Mouse (Mus musculus) left cerebral cortex, adult 9 months (tissue): Measurements from ENCODE around the gene Dock1.

Experiments used
- DNase-seq, 2 experiments: peaks; one replicate each; pipeline ENCODE4 v3.0.0; 2022; ENCODE audit warnings: low spot score in 2 of 2

Dock1 gene

DNA sequence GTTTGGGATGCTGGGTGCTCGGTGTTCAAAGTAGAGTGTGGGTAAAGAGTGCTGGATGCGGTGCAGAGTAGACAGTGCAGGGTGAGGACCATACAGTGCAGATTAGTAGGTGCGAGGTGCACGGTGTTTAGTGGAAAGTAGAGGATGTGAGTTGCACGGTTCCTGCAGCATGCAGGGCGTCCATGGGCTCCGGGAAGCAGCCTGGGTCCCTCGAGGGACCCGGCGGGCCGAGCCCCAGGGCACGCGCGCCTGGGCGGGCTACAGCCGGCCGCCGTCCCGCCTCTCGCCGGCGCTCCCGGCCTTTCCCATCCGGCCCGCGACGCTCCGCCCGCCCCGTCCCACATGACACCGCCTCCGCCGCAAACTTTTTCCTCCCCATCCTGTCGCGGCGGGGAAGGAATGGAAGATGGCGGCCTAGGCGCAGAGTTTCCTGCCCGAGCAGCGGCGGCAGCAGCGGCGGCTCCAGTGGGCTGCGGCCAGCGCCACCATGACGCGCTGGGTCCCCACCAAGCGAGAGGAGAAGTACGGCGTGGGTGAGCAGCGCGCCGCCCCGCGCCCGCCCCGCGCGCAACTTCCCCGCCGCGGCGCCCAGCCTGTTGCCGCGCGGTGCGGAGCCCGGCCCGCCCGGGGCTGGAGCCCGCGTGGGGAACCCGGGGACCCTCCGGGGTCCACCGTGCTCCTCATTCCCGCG lies at the start of gene Dock1:
Dock1 (plus strand) TSS at position 343 of the 691 bp plus-strand sequence.
- DNase-seq: peak in 1 of 2 experiments; percentile 40

DNA sequence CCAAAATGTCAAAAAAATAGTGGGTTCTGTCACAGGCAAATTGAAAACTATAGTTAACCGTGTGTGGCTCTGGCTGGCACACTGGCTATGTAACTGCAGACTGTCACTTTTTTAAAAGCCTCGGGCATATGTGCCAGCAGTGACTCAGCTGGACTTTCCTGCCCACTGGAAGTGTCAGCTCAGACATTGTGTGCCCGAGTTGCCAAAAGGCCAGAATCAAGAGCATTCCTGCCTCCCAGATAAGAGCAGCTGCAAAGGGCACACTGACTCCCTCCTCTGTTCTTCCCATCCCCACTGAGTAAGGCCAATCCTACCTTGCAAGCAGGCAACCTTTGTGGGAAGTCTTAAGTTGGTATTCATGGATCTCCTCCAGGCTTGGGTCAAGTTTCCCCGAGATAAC lies 42.5 kb upstream of the Dock1 start:
- no peak for DNase-seq

DNA sequence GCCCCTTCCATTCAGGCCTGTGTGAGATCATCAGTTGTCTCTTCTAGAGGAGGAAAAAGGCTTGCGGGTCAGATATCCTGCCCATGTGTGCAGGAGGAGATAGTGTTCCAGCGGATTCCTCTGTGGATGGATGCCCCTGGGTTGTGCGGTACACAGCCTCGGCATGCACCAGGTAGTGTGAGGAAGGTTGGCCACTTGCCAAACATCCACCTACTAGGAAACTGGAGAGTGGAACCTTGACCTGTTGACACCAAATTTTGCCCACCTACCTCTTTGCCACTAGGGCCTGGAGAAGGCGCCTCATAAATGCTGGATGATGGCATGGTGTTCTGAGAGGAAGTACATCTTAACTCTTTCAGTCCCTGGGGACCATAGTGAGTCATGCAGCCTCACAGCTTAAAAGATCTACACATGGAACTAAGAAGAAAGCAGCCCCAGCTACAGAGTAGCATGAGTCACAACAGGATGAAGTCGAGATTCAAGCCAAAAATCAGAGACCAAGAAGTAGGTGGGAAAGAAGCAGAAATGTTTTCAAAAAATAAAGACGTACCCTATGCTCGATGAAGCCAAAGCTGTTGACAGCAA lies 20.1 kb upstream of the Dock1 start:
- no peak for DNase-seq

DNA sequence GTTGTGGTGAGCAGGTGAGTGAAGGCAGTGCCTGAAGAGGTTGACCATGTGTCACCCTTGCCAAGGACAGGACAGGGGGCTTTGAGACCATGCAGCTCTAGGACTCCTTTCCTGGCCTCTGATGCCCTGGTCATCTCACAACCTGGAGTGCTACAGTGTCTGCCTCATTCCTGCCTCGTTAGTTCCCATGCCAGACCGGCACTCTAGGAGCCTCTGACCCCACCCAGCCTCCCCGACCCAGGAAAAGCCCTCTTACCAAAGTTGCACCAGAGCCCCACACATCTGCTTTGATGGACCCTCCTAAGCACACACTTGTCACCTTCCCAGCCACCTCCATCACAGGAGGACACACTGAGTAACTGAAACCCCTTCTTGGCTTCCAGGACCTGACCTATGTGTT lies 19.4 kb upstream of the Dock1 start:
- no peak for DNase-seq

DNA sequence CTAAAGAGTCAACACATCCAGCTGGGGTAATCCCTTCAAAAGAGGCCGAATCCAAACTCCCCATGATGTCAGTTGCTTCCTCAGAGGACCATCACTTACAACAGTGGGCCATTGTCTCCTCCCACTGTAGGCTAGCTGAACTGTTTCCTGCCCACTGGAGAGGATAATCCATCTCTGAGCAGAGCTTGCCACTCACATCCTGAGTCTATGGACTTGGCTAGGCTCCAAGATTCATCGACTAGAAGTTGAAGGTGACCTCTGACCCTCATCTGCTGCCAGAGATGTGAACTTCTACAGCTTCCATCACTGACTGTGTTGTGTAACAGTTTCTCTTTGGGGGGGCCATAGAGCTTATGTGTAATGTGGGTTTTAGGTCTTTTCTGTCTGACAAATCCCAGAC lies 7.2 kb upstream of the Dock1 start:
- no peak for DNase-seq

DNA sequence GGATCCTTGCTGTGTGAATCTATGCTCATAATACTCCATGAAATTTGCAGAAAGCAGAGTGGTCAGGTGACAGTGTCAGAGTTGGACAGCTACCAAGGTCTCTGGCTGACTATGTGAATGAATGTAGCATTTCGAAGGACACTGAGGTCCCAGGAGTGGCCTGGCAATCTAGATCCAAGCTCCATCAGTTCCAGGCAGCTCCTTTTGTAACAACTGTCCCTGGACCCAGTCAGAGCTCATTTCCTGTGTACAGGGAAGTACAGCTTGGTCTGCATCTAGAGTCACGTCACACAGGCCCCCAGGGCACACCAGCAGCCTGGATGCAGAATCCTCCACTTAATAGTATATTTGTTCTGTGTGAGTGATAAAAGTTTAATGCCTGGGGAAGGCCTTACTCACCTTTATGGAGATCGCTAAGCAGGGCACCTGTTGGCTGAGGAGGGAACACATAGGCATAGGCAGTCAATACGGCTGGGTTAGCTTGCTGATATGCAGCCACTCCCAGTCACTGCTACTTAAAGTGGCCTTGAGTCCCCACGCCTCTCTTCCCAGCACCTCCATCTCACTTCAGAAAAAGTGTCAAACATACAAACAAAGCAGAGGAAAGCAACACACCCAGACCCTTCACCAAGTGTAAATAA lies 4.7 kb upstream of the Dock1 start:
- no peak for DNase-seq

DNA sequence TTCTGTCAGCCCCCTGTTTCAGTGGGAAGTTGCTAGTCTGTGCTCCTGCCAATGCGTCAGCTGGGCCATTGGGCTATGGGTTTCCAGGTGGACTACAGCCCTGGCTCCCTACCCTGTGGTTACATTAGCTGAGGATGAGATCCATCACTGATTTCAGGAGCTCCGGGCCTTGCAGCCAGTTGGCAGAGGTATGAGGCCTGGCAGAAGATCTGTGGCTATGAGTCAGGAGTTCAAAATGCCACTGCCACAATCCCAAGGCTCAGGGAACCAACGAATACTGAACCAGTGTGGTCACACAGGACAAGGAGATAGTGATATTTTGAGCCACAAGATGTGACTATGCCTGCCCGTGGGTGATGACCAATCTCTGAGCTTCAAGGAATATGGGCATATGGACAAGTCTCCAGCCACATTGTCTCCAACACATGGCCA lies 3.2 kb upstream of the Dock1 start:
- DNase-seq: no peak

DNA sequence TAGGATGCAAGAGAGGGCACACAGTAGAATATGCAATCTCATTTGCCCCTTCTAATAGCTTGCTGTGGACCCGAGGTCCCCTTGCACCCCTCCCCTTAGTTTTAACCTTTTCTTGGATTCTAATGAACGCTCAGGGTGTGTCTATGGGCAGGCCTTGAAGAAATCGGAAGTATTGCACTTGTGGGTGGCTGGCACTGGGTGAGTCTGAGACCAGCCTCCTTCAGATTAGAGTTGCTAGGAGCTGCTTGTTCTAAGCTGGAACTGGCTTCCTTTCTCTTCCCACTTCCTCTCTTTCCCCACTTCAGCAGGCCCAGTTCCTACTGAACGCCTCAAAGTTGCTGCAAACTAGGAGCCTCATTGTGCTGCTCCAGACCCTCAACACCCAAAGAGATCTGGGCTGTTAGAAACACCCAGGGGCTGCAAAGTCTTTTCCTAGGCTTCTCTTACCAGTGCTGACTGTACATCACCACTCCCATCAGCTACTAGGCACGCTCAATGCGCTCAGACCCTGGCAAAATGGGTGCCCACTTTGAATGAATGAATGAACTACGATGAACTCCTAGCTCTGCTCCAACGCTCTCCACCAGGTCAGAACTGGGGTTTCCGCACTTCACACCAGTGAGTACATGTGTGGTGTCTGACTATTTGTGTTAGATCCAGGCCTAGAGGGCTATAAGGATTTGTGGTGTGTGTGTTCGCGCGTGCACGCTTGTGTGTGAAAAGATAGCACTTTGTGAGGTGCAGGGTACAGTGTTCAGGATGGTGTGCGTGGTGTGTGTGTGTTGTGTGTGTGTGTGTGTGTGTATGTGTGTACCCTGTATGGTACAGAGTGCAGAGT lies 761 bp upstream of the Dock1 start:
- no peak for DNase-seq

DNA sequence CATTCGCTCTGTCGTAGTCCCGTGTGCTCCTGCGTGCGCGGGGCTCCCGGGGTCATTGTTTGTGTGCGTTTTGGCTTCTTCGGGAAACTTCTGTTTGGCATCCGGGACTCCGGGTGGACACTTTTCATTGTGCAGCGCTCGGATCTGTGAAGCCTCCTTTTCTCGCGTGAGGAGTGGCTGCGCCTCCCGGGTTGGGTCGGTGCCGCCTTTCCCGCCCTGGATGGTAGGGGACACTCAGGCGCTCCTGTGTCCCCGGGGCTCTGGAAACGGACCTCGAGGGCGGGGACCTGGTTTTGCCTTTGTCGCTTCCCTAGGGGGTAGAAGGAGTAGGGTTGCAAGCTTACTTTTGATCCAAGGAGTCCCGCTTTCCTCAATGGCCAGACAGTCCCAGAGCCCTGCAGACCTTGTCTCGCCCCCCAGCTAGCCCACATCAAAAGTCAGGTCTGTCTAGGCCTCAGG lies 578 bp downstream of the Dock1 start:
- no peak for DNase-seq

DNA sequence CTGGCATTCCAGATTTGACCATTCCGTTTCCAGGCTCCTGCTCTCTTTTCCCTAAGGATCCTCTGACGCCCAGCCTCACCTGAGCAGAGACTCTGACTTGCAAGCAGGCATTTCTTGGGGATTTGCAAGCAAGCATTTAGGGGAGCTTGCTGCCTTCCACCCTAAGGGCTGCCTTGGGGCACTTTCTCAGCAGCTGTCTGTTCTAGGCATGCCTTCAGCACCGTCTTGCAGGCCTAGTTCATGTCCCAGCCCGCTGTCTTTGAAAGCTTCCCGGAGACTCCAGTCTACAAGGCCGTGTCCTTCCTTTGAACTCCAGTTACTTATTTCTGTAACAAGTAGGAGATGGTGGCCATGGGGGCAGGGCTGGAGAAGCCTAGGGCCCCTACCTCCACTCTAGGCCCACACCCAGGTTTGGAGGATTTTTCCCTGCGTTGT lies 1.0 kb downstream of the Dock1 start:
- no peak for DNase-seq

DNA sequence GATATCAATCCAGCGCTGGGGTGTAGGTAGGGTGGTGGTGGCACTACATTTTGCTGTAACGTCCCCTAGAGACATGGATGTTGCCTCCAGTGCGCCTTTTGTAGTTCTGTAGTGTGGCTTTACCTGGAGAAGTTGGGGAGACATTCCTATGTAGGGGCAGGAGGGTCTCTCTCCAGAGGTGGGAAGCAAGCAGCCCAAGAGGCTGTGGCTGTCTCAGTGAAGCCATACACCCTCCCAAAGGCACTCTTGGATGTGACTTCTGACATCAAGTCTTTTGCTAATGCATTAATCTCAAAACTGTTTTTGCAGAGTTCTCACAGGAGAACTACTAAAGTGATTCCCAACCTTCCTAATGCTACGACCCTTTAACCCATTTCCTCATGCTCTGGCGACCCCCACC lies 2.7 kb downstream of the Dock1 start:
- no peak for DNase-seq

DNA sequence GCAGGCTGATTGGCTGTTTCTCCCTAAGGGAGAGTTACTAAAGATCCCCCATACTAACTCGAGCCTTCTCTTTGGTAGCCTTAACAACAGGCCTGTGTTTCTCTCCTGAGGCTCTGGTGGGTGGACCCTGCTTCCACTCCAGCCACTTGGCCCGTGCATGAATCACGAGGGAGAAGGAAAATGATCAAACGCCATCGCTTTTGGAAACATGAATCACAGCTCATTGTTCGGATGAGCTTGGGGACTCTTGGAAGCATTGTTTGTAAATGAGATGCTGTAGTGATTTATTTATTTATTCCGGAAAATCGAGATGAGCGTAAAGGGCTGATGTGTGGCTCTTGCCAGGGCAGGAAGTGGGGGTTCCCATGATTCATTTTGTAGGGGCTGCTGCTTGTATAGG lies 3.5 kb downstream of the Dock1 start:
- DNase-seq: peak in 1 of 2 experiments; percentile 38

DNA sequence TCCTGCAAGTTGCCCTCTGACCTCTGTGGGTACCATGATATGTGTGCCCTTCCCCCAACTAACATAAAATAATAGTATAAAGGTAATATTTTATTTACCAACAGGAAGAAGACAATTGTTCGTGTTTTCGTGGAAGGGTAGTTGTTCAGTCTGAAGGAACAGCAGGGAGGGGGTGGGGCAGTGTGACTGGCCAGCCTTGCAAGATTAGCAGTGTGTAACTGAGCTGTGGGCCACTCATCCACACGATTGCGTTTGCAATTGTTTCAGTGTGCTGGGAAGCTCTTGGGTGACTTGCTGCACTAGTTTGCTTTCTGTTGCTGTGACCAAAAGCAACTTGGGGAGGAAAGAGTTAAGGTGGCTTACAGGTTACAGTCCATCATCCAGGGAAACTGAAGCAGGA lies 7.4 kb downstream of the Dock1 start:
- DNase-seq: no peak

DNA sequence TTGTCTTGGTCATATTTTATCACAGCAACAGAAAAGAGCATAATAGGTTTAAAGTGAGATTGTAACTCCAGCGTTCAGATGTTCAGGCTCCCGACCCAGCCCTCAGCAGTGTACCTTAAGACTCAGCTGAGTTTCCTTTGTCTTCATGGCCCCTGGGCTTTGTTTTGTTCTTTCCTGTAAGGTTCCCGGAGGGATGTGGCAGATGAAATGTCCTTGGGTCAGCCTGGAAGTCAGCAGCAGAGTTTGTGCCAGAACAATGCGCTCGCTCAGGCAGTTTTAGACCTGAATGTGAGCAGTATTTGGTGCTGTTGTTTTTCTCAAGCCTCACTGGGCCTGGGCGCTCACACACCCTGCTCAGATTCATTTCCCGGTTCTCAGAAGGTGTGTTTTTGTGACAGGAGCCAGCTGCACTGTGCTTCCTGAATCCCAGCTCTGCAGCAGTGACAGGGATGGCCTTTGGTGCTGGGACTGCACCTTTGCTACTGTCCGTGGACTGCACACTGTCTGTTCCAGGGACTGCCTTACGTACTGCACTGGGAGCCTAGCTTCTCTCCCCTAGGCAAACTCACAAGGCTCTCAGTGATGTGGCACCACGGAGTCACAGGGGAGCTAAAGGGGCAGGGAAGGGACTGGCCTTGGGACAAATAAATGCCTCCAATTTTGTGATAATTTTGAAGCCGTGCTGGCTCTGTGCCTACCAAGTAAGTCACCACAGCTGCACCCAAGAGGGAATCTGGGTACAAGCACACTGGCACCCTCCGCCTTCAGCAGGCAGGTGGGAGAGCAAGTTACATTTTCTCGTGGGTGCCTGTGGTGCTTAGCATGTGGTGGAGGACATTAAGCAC lies 9.1 kb downstream of the Dock1 start:
- no peak for DNase-seq

DNA sequence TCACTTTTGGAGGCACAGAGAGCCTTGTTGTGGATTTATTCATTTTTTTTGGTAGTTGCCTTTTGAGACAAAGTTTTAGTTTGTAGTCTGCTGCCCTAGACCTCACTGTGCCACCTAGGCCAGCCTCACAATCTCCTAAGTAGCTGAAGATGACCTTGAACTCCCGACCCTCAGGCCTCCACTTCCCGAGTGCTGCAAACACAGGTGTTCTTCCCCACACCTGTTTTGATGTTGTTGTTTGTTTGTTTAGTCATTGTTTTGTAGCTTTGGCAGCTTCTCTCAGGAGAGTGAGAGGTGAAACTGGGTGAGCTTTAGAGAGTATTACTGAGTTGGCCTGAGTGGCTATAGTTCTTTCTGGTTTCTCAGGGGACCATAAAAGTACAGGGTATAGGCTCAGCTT lies 9.7 kb downstream of the Dock1 start:
- DNase-seq: no peak

DNA sequence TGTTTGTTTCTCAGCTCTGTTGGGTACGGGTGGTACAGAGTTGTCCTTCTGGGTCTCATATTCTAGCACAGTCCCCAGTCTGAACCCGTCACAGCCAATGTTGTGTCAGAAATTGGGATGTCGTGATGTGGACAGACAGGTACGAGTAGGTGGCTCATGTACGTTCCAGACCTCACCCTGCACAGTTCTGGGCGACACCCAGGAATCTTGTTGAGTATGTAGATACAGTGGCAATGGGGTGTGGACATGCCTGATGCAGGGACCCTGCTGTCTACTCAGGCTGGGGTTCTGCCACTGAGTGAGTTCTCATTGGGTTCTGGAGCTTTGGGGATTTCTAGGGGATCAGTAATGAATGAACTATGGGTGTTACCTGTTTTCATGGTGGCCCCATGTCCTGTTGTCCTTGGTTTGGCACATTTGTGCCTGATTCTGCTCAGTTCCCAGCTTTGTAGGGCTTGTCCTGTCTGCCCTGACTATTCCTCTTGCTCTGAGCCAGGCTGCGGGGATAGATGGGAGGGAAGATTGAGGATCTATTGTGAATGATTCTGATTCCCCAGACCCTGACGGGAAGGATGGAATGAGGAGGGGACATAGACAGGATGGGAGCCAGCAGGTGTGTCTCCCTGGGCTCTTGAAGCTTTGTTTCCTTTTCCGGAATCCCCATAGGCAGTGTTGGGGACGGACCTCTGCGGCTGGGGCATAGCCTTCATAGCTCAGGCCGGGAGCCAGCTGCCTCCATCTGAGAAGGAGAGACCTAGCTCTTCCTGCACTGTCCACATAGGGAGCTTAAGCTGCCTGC lies 11.5 kb downstream of the Dock1 start:
- DNase-seq: no peak

DNA sequence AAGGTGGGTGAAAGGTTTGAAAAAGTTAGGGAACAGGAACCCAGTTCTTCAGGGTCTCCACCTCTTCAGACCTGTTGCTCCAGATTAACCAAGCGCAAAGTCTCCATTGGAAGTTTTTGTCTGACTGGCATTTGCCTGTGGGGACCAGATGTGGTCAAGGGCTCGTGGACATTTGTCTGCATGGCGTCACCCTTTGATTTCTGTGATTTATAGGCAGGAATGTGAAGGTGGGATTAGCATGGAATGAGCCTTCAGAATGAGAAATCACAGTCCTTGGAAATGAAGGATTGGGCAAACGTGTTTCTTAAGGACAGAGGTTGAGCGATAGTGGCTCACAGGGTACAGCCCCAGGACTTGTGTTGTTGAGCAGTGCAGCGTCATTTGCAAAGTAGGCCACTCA lies 17.9 kb downstream of the Dock1 start:
- DNase-seq: no peak

DNA sequence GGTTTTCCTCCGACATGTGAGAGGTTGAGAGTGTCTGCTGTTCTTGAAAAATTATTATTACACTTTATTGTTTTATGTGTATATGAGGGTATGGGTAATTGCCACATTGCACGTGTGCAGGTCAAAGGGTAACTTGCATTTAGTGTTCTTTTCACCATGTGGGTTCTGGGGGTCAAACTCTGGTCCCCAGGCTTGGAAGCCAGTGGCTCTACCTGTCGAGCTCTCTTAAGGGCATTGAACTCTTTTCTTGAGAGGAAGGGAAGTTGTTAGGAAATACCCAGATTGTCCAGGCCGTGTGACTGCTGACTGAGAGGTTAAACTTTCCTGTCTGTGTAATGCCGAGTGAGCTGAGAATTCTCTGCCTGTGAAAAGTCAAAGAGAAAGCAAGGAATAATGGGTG lies 19.7 kb downstream of the Dock1 start:
- no peak for DNase-seq

DNA sequence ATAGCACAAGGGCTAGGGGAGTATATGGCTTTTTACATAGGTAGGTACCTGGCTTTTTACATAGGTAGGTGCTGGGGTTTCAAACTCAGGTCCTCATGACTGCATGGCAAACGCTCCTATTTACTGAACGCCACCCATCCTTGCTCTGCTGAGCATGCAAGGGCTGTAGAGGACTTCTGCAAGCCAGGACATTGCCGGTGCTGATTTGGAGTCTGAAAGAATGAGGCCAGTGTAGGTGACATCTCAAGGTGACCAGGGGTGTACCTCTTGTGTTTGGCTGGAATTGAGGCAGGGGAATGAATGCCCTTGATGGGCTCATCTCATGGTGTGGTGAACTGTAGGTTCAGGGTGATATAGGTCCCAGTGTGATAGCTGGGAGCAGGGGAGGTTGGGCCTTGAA lies 20.4 kb downstream of the Dock1 start:
- no peak for DNase-seq

DNA sequence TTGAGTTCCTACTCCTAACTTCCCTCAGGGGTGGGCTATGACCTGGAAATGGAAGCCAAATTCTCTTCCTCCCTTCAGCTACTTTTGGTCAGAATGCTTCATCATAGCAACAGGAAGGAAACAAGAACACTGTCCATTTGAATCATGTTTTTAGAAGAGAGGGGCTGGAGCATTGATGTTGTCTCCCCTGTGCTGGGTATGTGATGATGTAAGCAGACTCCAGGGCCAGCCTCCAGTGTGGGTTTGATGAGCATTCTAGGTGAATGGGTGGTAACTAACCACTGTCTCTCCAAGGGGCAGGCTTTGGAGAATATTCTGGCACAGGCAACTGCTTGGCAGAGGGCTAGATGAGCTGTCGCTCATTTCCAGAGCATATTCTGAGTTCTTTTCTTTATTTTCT lies 22.9 kb downstream of the Dock1 start:
- no peak for DNase-seq

DNA sequence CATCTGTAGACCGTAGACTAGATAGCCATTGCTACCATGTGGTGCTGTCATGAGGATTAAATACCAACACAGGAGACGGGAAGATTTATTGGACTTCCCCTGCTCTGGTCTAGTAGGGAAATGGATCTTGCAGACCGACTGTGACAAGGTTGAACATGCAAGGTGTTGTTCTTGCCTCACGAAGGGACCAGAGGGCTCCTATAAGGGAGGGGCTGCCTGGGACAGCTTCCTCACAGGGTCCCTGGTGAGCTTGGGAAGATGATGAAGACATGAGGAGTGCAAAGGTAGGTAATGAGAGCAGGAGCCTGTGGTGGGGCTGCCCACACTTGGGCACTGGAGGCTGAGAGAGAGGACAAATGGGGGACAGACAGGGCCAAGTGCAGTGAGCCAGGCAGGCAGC lies 25.0 kb downstream of the Dock1 start:
- DNase-seq: no peak
